8 mouse cellular contexts compared by ENCODE assay signal in the genomic region with DNA sequence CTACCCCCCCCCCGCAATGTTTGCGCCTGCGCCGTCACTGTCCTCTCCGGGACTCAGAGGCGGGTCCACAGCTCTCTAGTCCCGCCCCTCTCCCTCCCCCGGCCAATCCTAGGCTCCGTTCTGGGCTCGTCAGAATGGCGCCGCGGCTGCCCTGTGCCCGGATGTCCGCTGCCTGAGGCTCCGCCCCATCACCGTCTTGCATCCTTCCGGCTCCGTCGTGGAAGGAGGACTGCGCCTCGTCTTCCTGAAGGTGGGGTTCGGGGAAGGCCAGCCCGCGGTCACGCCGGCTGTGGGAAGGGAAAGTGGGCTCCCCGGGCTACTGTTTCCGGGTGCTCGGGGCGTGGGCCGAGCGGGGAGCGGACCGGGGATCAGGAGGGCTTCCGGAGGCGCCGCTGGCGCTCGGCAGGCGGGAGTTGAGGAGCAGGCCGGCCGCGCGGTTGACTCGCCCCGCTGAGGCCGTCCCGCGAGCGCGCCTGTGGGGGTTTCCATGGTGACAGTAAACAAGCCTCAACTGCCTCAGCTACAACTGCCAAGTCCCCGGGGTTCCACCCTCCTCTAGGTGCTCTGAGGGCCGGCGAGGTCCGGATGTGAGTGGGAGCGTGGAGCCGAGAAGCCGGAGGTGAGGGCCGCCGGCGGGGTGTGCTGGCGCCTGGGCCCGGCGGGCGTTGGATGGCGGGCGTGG. TPM values are rescaled to one million over a fixed set of nuclear protein-coding genes. Genes with fewer than 3 reads are reported as not detected.
A peak's percentile ranks its signal among the peaks of the same experiment; 100 is the strongest.
DNase-seq lines count a peak whose midpoint lies in the region; ATAC-seq lines count a peak whose summit lies in the region.

No protein-coding gene starts in this region.

- no peaks in the 10 kb centered on the region for H3K27me3 ChIP-seq in hindbrain, embryonic 15.5 days

- peak overlapping the region; percentile 100 for H3K4me2 ChIP-seq in hindbrain, embryonic 15.5 days

- peak overlapping the region; percentile 100 for H3K4me3 ChIP-seq in hindbrain, embryonic 15.5 days

- ATAC-seq in hindbrain, embryonic 15.5 days (ENCODE audit: low FRiP score, low read depth), result peak; percentile 99

- peak overlapping the region; percentile 97 for H3K27ac ChIP-seq in hindbrain, embryonic 15.5 days (replicated peaks)

- no peaks in the 10 kb centered on the region for H3K9me3 ChIP-seq in hindbrain, embryonic 15.5 days

- under 1% methylated on average over 57 of the region's 68 CpGs for WGBS in hindbrain, embryonic 15.5 days

- peak overlapping the region; percentile 95 for H3K9ac ChIP-seq in hindbrain, embryonic 15.5 days

- H3K36me3 ChIP-seq in hindbrain, embryonic 15.5 days, result no peaks in the 10 kb centered on the region

- peak; percentile 97 for DNase-seq in R1 (ENCODE audit: low read depth, low spot score)
- peak; percentile 96 to 98 for DNase-seq in cerebellum, postnatal 25 days
- DNase-seq in frontal cortex, postnatal 25 days (ENCODE audit: low spot score in 2 of 2), result peak; percentile 91 to 95
- peak; percentile 96 for DNase-seq in left cerebral cortex, adult 11 months (ENCODE audit: low spot score)
- DNase-seq in lung, postnatal 4 days, result peak; percentile 97 to 99
- peak; percentile 96 for DNase-seq in retina, postnatal 7 days (ENCODE audit: low read depth, low spot score)
- DNase-seq in urinary bladder, adult 2 months (ENCODE audit: low spot score), result peak; percentile 96

- peaks cover 26% of the 10 kb centered on the region for H3K4me1 ChIP-seq in hindbrain, embryonic 15.5 days (replicated peaks)

RNA-seq across cellular contexts. Expression of a gene that starts 6.6 kb away (rescaled TPM):
- 270 and 273 TPM in 2 replicates for polyA plus RNA-seq in hindbrain, embryonic 15.5 days (2015; fragmentation: Nextera tagmentation; extraction: Ambion mirVana)
- polyA plus RNA-seq in urinary bladder, adult 2 months (2012; rRNA removed), result 285 and 328 TPM in 2 replicates

RNA-seq across cellular contexts. Expression of a gene that starts 30.8 kb away (rescaled TPM):
- 2.4 and 3.9 TPM in 2 replicates for polyA plus RNA-seq in hindbrain, embryonic 15.5 days (2015; fragmentation: Nextera tagmentation; extraction: Ambion mirVana)
- 5.7 and 7.0 TPM in 2 replicates for polyA plus RNA-seq in urinary bladder, adult 2 months (2012; rRNA removed)

RNA-seq across cellular contexts. Expression of a gene that starts 44.8 kb away (rescaled TPM):
- polyA plus RNA-seq in hindbrain, embryonic 15.5 days (2015; fragmentation: Nextera tagmentation; extraction: Ambion mirVana), result 13.5 and 16.9 TPM in 2 replicates
- polyA plus RNA-seq in urinary bladder, adult 2 months (2012; rRNA removed), result 2.0 and 2.1 TPM in 2 replicates

Comparison
In these comparisons a context has a peak if more than half of its experiments do, and no peak if none do; other contexts are left out.
1. Peak in every context shown above with its lines: DNase-seq, ATAC-seq, H3K4me3 ChIP-seq and H3K27ac ChIP-seq.